Mouse (Mus musculus): Measurements from ENCODE around the gene Bcat2.

Gene Bcat2

DNA sequence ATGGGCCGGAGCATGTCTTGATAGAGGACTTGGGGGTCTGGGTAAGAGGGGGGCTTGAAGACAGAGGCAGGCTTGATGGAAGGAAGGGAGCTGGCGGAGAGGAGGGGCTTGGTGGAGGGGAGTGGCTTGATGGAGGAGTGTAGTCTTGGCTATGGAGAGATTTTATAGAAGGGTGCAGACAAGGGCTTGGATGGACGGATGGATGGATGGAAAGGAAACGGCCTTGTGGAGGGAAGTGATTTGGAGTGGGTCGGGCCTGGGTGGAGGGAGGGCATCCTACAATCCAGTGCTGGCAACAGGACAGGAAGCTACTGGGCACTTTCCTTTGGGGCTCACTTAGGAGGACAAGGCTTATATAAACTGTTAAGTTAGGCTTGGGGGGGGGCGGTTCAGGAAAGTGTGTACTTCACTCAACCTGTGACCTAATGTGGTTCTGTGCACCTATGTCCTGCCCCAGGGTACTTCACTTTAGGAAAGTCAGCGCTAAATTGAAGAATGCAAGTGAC lies 56.7 kb downstream of the Bcat2 start:
- DNase-seq (ENCODE audit: low read depth, low spot score): no peak

DNA sequence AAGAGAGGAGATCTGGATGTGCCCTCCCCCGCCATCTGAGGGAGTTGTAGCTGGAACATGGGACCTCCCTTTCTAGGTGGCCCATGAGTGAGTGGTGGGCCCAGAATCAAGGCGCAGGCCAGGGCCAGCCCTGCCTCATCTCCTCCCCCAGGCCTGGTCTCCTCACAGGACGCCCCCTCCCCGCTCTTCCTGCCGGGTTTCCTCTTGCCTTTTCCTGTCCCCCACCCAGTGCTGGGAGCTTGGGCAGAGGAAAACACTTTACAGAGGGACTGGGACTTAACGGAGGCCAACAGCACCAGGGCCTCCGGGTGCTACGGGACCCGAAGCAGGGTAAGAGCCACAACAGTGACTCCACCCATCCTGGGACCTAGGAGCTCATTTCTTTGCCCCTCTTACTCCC lies 57.3 kb downstream of the Bcat2 start, which contains the start of gene Rasip1:
Rasip1 (plus strand) TSS at position 228 of the 400 bp plus-strand sequence.
- DNase-seq (ENCODE audit: low read depth, low spot score): no peak

- DNase-seq (ENCODE audit: low read depth, low spot score): peak; percentile 96
Measured at GRCm38 (mm10) chr7:45628364-45629294, 58.7 kb downstream of the Bcat2 start.

GRCm38 (mm10) chr7:45630064-45630907 lies 60.3 kb downstream of the Bcat2 start:
- no peak for DNase-seq (ENCODE audit: low read depth, low spot score)

DNA sequence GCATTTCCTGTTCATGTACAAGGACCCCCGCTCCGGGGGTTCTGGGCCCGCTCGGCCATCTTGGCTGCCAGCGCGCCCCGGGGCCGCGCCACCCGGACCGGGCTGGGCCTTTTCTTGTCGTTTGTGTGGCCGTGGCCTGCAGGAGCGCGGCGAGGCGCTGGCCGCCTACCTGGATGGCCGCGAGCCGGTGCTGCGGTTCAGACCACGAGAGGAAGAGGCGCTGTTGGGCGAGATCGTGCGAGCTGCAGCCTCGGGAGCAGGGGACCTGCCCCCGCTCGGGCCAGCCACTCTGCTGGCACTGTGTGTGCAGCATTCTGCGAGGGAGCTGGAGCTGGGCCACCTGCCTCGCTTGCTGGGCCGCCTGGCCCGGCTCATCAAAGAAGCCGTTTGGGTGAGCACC lies 62.5 kb downstream of the Bcat2 start:
- no peak for DNase-seq (ENCODE audit: low read depth, low spot score)

- DNase-seq (ENCODE audit: low read depth, low spot score): peak; percentile 51
Measured at GRCm38 (mm10) chr7:45634946-45635681, 65.2 kb downstream of the Bcat2 start.

GRCm38 (mm10) chr7:45635711-45636688 lies 66.0 kb downstream of the Bcat2 start:
- DNase-seq (ENCODE audit: low read depth, low spot score): no peak

GRCm38 (mm10) chr7:45637710-45638109 lies 67.8 kb downstream of the Bcat2 start:
- no peak for DNase-seq (ENCODE audit: low read depth, low spot score)

DNA sequence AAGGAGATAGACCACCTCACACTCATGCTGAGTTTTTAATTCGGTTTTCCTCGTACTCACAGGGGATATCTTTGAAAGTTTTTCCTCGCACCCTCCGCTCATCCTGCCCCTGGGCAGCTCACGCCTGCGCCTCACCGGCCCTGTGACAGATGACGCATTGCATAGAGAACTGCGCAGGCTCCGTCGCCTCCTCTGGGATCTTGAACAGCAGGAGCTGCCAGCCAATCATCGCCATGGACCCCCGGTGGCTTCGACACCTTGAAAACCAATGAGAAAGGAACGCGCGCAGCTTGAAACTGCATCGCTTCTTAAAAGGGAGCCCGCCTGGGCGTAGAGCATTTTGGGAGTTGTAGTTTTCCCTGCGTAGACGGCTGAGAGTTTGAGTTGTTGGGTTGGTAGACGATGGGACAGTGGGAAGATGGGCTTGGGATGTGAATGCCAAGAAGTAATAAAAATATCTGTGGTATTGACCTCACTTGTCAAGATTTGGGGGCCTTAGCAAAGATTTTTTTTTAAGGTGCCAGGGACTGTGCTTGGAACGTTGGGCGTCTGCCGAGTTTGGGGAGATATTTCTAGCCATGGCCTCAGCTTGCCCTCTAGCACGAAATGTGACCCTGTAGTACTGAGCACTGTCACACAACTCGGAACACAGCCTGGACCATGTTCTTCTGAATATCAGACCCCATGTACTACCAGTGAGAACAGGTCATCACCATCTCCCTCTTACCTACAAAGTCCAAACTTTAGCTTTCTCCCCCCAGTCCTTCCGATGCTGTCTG lies 68.9 kb downstream of the Bcat2 start:
- no peak for DNase-seq (ENCODE audit: low read depth, low spot score)
